Mouse (Mus musculus) myocyte (in vitro differentiated cells): ENCODE measurements around the gene Olfr429.

ENCODE experiments used
- CEBPB ChIP-seq: IDR thresholded peaks from 2 replicates; pipeline ENCODE4 v1.6.1; 2011; ENCODE audit warnings: mild to moderate bottlenecking, moderate library complexity; ENCODE audit not compliant: poor library complexity, insufficient read depth, severe bottlenecking
- E2F4 ChIP-seq: IDR thresholded peaks from one replicate; pipeline ENCODE4 v1.6.1; 2011; ENCODE audit warnings: mild to moderate bottlenecking, control low read depth, moderate library complexity; ENCODE audit not compliant: insufficient read depth
- MAX ChIP-seq: IDR thresholded peaks from one replicate; pipeline ENCODE4 v1.6.1; 2011; ENCODE audit warnings: low read depth, mild to moderate bottlenecking, control low read depth
- MYOD1 ChIP-seq, 3 experiments: IDR thresholded peaks; one replicate each; pipeline ENCODE4 v1.6.1; 2011; ENCODE audit warnings: control low read depth in 2 of 3, low read depth in 2 of 3, mild to moderate bottlenecking in 2 of 3, moderate library complexity in 1 of 3; ENCODE audit not compliant: insufficient read length in 2 of 3, control insufficient read depth in 1 of 3
- POLR2A ChIP-seq: IDR thresholded peaks from one replicate; pipeline ENCODE4 v1.6.1; 2011; ENCODE audit warnings: low read depth, mild to moderate bottlenecking, control low read depth, moderate library complexity; ENCODE audit not compliant: insufficient read length
- POLR2AphosphoS2 ChIP-seq: IDR thresholded peaks from one replicate; pipeline ENCODE4 v1.6.1; 2011; ENCODE audit warnings: low read depth, control low read depth; ENCODE audit not compliant: insufficient read length
- REST ChIP-seq: IDR thresholded peaks from one replicate; pipeline ENCODE4 v1.6.1; 2011; ENCODE audit warnings: mild to moderate bottlenecking, control low read depth, moderate library complexity; ENCODE audit not compliant: insufficient read depth, insufficient read length
- TCF12 ChIP-seq: IDR thresholded peaks from one replicate; pipeline ENCODE4 v1.6.1; 2011; ENCODE audit warnings: mild to moderate bottlenecking, control low read depth; ENCODE audit not compliant: poor library complexity, insufficient read depth, severe bottlenecking
- USF1 ChIP-seq: IDR thresholded peaks from one replicate; pipeline ENCODE4 v1.6.1; 2011; ENCODE audit warnings: low read depth, mild to moderate bottlenecking, control low read depth, moderate library complexity

DNA sequence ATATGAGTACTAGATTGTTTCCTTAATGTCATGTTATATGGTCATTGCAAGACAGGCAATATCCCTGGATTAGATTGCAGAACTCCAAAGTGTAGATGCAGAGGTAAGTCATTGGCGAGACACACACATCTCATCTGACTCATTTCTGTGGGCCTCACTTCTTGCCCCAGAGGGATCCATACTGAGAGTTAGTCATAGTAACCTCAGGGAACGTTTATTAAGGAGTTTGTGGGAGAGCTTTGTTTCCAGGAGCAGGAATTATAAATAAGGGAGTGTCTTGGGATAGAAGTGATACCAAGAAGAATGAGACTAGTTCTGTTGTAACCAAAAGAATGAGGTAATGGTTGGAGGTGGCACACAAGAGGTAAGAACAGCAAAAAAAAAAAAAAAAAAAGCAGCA, 35.2 kb upstream of the Olfr429 start, which contains the start of gene Olfr432:
- no peak for TF ChIP-seq TCF12
- TF ChIP-seq MYOD1 (IDR thresholded peaks at IDR 0.05; ENCODE audit: control insufficient read depth in 1 of 3, insufficient read length in 2 of 3, low read depth in 2 of 3) = no peak
- no peak for TF ChIP-seq POLR2A
- no peak for TF ChIP-seq REST
- TF ChIP-seq MAX = no peak
- TF ChIP-seq CEBPB = no peak
- no peak for TF ChIP-seq USF1
- TF ChIP-seq E2F4 = no peak
- no peak for TF ChIP-seq POLR2AphosphoS2
